Mouse (Mus musculus): ENCODE data around the gene Aatf.

- TF ChIP-seq CTCF (IDR thresholded peaks at IDR 0.05; ENCODE audit: borderline replicate concordance, extremely low read depth, insufficient read depth, insufficient read length) (no peak), POLR2A (IDR thresholded peaks at IDR 0.05; ENCODE audit: borderline replicate concordance, extremely low read depth, insufficient read depth, insufficient read length, poor library complexity, severe bottlenecking) (no peak)
Observed at GRCm38 (mm10) chr11:84529797-84530703, 16.7 kb upstream of the Aatf start.

Measured in brain, embryonic 14.5 days (tissue).